Mouse (Mus musculus): ENCODE results near the gene Rap1gap. TPM values are rescaled to one million over a fixed set of nuclear protein-coding genes. Genes with fewer than 3 reads are reported as not detected.

Gene Rap1gap
- polyA plus RNA-seq, 1 experiment: 1.3 TPM

- Histone ChIP-seq H3K27me3 (ENCODE audit: control insufficient read depth, insufficient read depth, insufficient read length) (peaks cover 7% of the 10 kb centered on the region), H3K4me2 (ENCODE audit: low read depth) (no peak overlapping the region), H3K36me3 (ENCODE audit: control insufficient read depth, insufficient read depth) (peaks cover 4% of the 10 kb centered on the region), H3ac (ENCODE audit: control insufficient read depth, insufficient read length) (no peak overlapping the region), H3K4me3 (no peak overlapping the region), H3K79me2 (ENCODE audit: control insufficient read depth, insufficient read depth) (no peaks in the 10 kb centered on the region)
- TF ChIP-seq POLR2AphosphoS2 (IDR thresholded peaks at IDR 0.05; ENCODE audit: insufficient read length, low read depth) (peak; percentile 9), CEBPB (IDR thresholded peaks at IDR 0.05; ENCODE audit: insufficient read depth, poor library complexity, severe bottlenecking) (no peak), SRF (IDR thresholded peaks at IDR 0.05; ENCODE audit: control insufficient read depth, insufficient read length, low read depth) (no peak)
Measured at GRCm38 (mm10) chr4:137659541-137659940, 5.0 kb upstream of the Rap1gap start.

- H3K27me3 ChIP-seq (ENCODE audit: control insufficient read depth, insufficient read depth, insufficient read length): peaks cover 14% of the 10 kb centered on the region
- no peaks in the 10 kb centered on the region for H3K79me2 ChIP-seq (ENCODE audit: control insufficient read depth, insufficient read depth)
- no peaks in the 10 kb centered on the region for H3K36me3 ChIP-seq (ENCODE audit: control insufficient read depth, insufficient read depth)
- no peak overlapping the region for H3K4me2 ChIP-seq (ENCODE audit: low read depth)
- no peak for TF ChIP-seq REST (IDR thresholded peaks at IDR 0.05; ENCODE audit: insufficient read depth, insufficient read length)
- TF ChIP-seq POLR2AphosphoS2 (IDR thresholded peaks at IDR 0.05; ENCODE audit: insufficient read length, low read depth): no peak
- TF ChIP-seq TCF12 (IDR thresholded peaks at IDR 0.05; ENCODE audit: insufficient read depth, poor library complexity, severe bottlenecking): no peak
- TF ChIP-seq USF1 (IDR thresholded peaks at IDR 0.05; ENCODE audit: low read depth): no peak
- no peak for TF ChIP-seq MAX (IDR thresholded peaks at IDR 0.05; ENCODE audit: low read depth)
- TF ChIP-seq POLR2A (IDR thresholded peaks at IDR 0.05; ENCODE audit: insufficient read length, low read depth): no peak
- TF ChIP-seq CEBPB (IDR thresholded peaks at IDR 0.05; ENCODE audit: insufficient read depth, poor library complexity, severe bottlenecking): no peak
- TF ChIP-seq TCF3 (IDR thresholded peaks at IDR 0.05; ENCODE audit: insufficient read length, low read depth): no peak
- TF ChIP-seq E2F4 (IDR thresholded peaks at IDR 0.05; ENCODE audit: insufficient read depth): no peak
- no peak for TF ChIP-seq MYOG (IDR thresholded peaks at IDR 0.05; ENCODE audit: control insufficient read depth in 1 of 3, insufficient read depth in 1 of 3, insufficient read length in 2 of 3, low read depth in 2 of 3)
- TF ChIP-seq MYOD1 (IDR thresholded peaks at IDR 0.05; ENCODE audit: control insufficient read depth in 1 of 3, insufficient read length in 2 of 3, low read depth in 2 of 3): no peak
- TF ChIP-seq SRF (IDR thresholded peaks at IDR 0.05; ENCODE audit: control insufficient read depth, insufficient read length, low read depth): no peak
- no peak overlapping the region for H3ac ChIP-seq (ENCODE audit: control insufficient read depth, insufficient read length)
- no peak overlapping the region for H3K4me3 ChIP-seq
Measured at GRCm38 (mm10) chr4:137660364-137661077, 4.0 kb upstream of the Rap1gap start.

- no peak overlapping the region for H3K4me2 ChIP-seq (ENCODE audit: low read depth)
- no peak overlapping the region for H3ac ChIP-seq (ENCODE audit: control insufficient read depth, insufficient read length)
- no peaks in the 10 kb centered on the region for H3K36me3 ChIP-seq (ENCODE audit: control insufficient read depth, insufficient read depth)
- no peak for TF ChIP-seq POLR2A (IDR thresholded peaks at IDR 0.05; ENCODE audit: insufficient read length, low read depth)
- TF ChIP-seq SRF (IDR thresholded peaks at IDR 0.05; ENCODE audit: control insufficient read depth, insufficient read length, low read depth): no peak
- TF ChIP-seq MAX (IDR thresholded peaks at IDR 0.05; ENCODE audit: low read depth): no peak
- TF ChIP-seq USF1 (IDR thresholded peaks at IDR 0.05; ENCODE audit: low read depth): no peak
- no peak for TF ChIP-seq TCF3 (IDR thresholded peaks at IDR 0.05; ENCODE audit: insufficient read length, low read depth)
- no peak for TF ChIP-seq REST (IDR thresholded peaks at IDR 0.05; ENCODE audit: insufficient read depth, insufficient read length)
- no peak for TF ChIP-seq CEBPB (IDR thresholded peaks at IDR 0.05; ENCODE audit: insufficient read depth, poor library complexity, severe bottlenecking)
- no peak overlapping the region for H3K4me3 ChIP-seq
- H3K27me3 ChIP-seq (ENCODE audit: control insufficient read depth, insufficient read depth, insufficient read length): peaks cover 18% of the 10 kb centered on the region
- H3K79me2 ChIP-seq (ENCODE audit: control insufficient read depth, insufficient read depth): no peaks in the 10 kb centered on the region
Measured at GRCm38 (mm10) chr4:137661078-137661450, 3.5 kb upstream of the Rap1gap start.

- Histone ChIP-seq H3K4me3 (no peak overlapping the region), H3K79me2 (ENCODE audit: control insufficient read depth, insufficient read depth) (no peaks in the 10 kb centered on the region), H3K4me2 (ENCODE audit: low read depth) (no peak overlapping the region), H3ac (ENCODE audit: control insufficient read depth, insufficient read length) (no peak overlapping the region), H3K36me3 (ENCODE audit: control insufficient read depth, insufficient read depth) (no peaks in the 10 kb centered on the region), H3K27me3 (ENCODE audit: control insufficient read depth, insufficient read depth, insufficient read length) (peaks cover 18% of the 10 kb centered on the region)
- TF ChIP-seq E2F4 (IDR thresholded peaks at IDR 0.05; ENCODE audit: insufficient read depth): no peak
- no peak for TF ChIP-seq MAX (IDR thresholded peaks at IDR 0.05; ENCODE audit: low read depth)
- TF ChIP-seq MYOG (IDR thresholded peaks at IDR 0.05; ENCODE audit: control insufficient read depth in 1 of 3, insufficient read depth in 1 of 3, insufficient read length in 2 of 3, low read depth in 2 of 3): no peak
- no peak for TF ChIP-seq TCF12 (IDR thresholded peaks at IDR 0.05; ENCODE audit: insufficient read depth, poor library complexity, severe bottlenecking)
- no peak for TF ChIP-seq SRF (IDR thresholded peaks at IDR 0.05; ENCODE audit: control insufficient read depth, insufficient read length, low read depth)
- TF ChIP-seq CEBPB (IDR thresholded peaks at IDR 0.05; ENCODE audit: insufficient read depth, poor library complexity, severe bottlenecking): no peak
- TF ChIP-seq POLR2AphosphoS2 (IDR thresholded peaks at IDR 0.05; ENCODE audit: insufficient read length, low read depth): no peak
- TF ChIP-seq TCF3 (IDR thresholded peaks at IDR 0.05; ENCODE audit: insufficient read length, low read depth): no peak
- TF ChIP-seq USF1 (IDR thresholded peaks at IDR 0.05; ENCODE audit: low read depth): no peak
- TF ChIP-seq MYOD1 (IDR thresholded peaks at IDR 0.05; ENCODE audit: control insufficient read depth in 1 of 3, insufficient read length in 2 of 3, low read depth in 2 of 3): no peak
Measured at GRCm38 (mm10) chr4:137661547-137661946, 3.0 kb upstream of the Rap1gap start.

- Histone ChIP-seq H3K4me3 (no peak overlapping the region), H3K79me2 (ENCODE audit: control insufficient read depth, insufficient read depth) (no peaks in the 10 kb centered on the region), H3ac (ENCODE audit: control insufficient read depth, insufficient read length) (no peak overlapping the region), H3K27me3 (ENCODE audit: control insufficient read depth, insufficient read depth, insufficient read length) (peaks cover 23% of the 10 kb centered on the region), H3K4me2 (ENCODE audit: low read depth) (no peak overlapping the region), H3K36me3 (ENCODE audit: control insufficient read depth, insufficient read depth) (no peaks in the 10 kb centered on the region)
- no peak for TF ChIP-seq MYOG (IDR thresholded peaks at IDR 0.05; ENCODE audit: control insufficient read depth in 1 of 3, insufficient read depth in 1 of 3, insufficient read length in 2 of 3, low read depth in 2 of 3)
- no peak for TF ChIP-seq E2F4 (IDR thresholded peaks at IDR 0.05; ENCODE audit: insufficient read depth)
- TF ChIP-seq CEBPB (IDR thresholded peaks at IDR 0.05; ENCODE audit: insufficient read depth, poor library complexity, severe bottlenecking): no peak
- TF ChIP-seq MAX (IDR thresholded peaks at IDR 0.05; ENCODE audit: low read depth): no peak
- no peak for TF ChIP-seq SRF (IDR thresholded peaks at IDR 0.05; ENCODE audit: control insufficient read depth, insufficient read length, low read depth)
- no peak for TF ChIP-seq TCF3 (IDR thresholded peaks at IDR 0.05; ENCODE audit: insufficient read length, low read depth)
- no peak for TF ChIP-seq TCF12 (IDR thresholded peaks at IDR 0.05; ENCODE audit: insufficient read depth, poor library complexity, severe bottlenecking)
- no peak for TF ChIP-seq REST (IDR thresholded peaks at IDR 0.05; ENCODE audit: insufficient read depth, insufficient read length)
Measured at GRCm38 (mm10) chr4:137663491-137663890, 1.0 kb upstream of the Rap1gap start.
